Mouse (Mus musculus) T-helper 2 cell (primary cell): ENCODE results near the gene Dcp1a.
"Not testable (repeated sequence)": the region's sequence is repeated elsewhere in the genome, so short reads cannot be mapped to it uniquely, and the experiment has no call there.

Experiments used
- in situ Hi-C: fragments of 300-600 bp; cut with MboI, MseI; formaldehyde crosslinking; loops from one replicate; pipeline ENCODE4 v1.15.1; 2025; ENCODE audit warnings: high pct_unique_total_duplicates

The Dcp1a gene

GRCm38 (mm10) chr14:30515931-30516723 is 36.8 kb downstream of the Dcp1a start:
- in situ Hi-C loops: no loop called here

- in situ Hi-C loops: no loop called here
Observed at GRCm38 (mm10) chr14:30519323-30519722, 40.0 kb downstream of the Dcp1a start.

GRCm38 (mm10) chr14:30523356-30523755 is 44.0 kb downstream of the Dcp1a start:
- in situ Hi-C loops: no loop called here

GRCm38 (mm10) chr14:30528392-30528791 is 49.1 kb downstream of the Dcp1a start:
- in situ Hi-C loops: no loop called here

GRCm38 (mm10) chr14:30528961-30529360 is 49.6 kb downstream of the Dcp1a start:
- in situ Hi-C loops: no loop called here

GRCm38 (mm10) chr14:30529454-30529853 is 50.1 kb downstream of the Dcp1a start:
- in situ Hi-C loops: no loop called here

GRCm38 (mm10) chr14:30530726-30531269 is 51.5 kb downstream of the Dcp1a start:
- in situ Hi-C loops: loop anchor here (10.0 kb wide), 1 partner anchor 316 kb away; no protein-coding TSS in a partner anchor

- in situ Hi-C loops: loop anchor here (10.0 kb wide), 1 partner anchor 317 kb away; no protein-coding TSS in a partner anchor
Observed at GRCm38 (mm10) chr14:30531431-30531830, 52.1 kb downstream of the Dcp1a start.

- in situ Hi-C loops: loop anchor here (10.0 kb wide), 1 partner anchor 317 kb away; no protein-coding TSS in a partner anchor
Observed at GRCm38 (mm10) chr14:30531896-30532295, 52.6 kb downstream of the Dcp1a start.

GRCm38 (mm10) chr14:30533780-30534450 is 54.6 kb downstream of the Dcp1a start:
- in situ Hi-C loops: loop anchor here (10.0 kb wide), 1 partner anchor 319 kb away; no protein-coding TSS in a partner anchor

GRCm38 (mm10) chr14:30541541-30541940 is 62.2 kb downstream of the Dcp1a start:
- in situ Hi-C loops: no loop called here

- in situ Hi-C loops: not testable (repeated sequence)
Observed at GRCm38 (mm10) chr14:30543331-30543730, 64.0 kb downstream of the Dcp1a start.

GRCm38 (mm10) chr14:30548131-30548720 is 68.9 kb downstream of the Dcp1a start, which contains the start of gene Tkt:
Gene Tkt (plus strand): TSS chr14:30548359.
- in situ Hi-C loops: no loop called here

GRCm38 (mm10) chr14:30548965-30549776 is 69.8 kb downstream of the Dcp1a start:
- in situ Hi-C loops: no loop called here

- in situ Hi-C loops: no loop called here
Observed at GRCm38 (mm10) chr14:30549777-30550149, 70.4 kb downstream of the Dcp1a start.

GRCm38 (mm10) chr14:30550232-30551070 is 71.1 kb downstream of the Dcp1a start:
- in situ Hi-C loops: no loop called here

- in situ Hi-C loops: no loop called here
Observed at GRCm38 (mm10) chr14:30551509-30551908, 72.2 kb downstream of the Dcp1a start.

GRCm38 (mm10) chr14:30551981-30552380 is 72.6 kb downstream of the Dcp1a start:
- in situ Hi-C loops: no loop called here

GRCm38 (mm10) chr14:30553185-30553584 is 73.8 kb downstream of the Dcp1a start:
- in situ Hi-C loops: no loop called here

GRCm38 (mm10) chr14:30556651-30557050 is 77.3 kb downstream of the Dcp1a start:
- in situ Hi-C loops: no loop called here
